Mouse (Mus musculus) kidney, postnatal 36 days (tissue): Measurements from ENCODE around the gene Iscu.

Source experiments
- DNase-seq, 2 experiments: peaks; one replicate each; pipeline ENCODE4 v3.0.0; 2021 to 2022; ENCODE audit warnings: mixed read lengths in 2 of 2

Gene Iscu

GRCm38 (mm10) chr5:113761585-113761984 lies 11.0 kb upstream of the Iscu start:
- no peak for DNase-seq

DNA sequence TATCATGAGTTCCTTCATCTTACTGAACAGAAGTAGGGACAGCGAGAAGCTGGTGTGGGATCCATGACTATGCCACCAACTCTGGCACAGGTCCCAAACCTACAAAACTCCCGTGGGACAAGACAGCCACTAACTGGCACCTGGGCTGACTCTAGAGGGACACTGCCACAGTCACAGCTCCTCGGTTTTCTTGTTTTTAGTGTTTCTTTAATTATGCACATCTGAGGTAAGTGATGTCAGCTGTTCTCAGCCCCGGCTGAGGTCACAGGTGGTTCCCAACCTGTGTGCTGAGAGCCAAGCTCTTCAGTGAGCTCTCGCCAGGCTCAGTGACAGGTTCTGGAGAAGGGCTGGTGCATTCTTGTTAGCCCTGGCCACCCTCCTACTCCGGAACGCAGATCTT lies 8.1 kb upstream of the Iscu start:
- no peak for DNase-seq

- no peak for DNase-seq
Measured at GRCm38 (mm10) chr5:113765641-113766526, 6.7 kb upstream of the Iscu start.

DNA sequence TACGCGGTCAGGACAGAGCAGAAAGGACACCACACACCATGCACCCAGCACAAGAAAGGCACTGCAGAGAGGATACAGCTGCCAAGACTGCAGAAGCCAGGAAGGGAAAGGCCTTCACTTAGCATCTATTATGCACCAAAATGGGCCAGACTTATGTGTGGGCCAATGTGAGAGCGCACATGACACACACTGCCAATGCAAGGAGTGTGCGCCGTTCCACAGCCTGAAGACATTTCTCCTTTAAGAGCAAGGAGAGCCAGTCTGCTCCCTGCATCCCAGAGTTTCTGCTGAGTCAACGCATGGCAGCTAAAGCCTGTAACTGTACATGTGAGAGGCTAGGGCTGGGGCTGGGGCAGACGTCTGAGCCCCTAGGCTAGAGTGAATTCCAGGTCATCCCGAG lies 3.7 kb upstream of the Iscu start:
- DNase-seq: no peak

DNA sequence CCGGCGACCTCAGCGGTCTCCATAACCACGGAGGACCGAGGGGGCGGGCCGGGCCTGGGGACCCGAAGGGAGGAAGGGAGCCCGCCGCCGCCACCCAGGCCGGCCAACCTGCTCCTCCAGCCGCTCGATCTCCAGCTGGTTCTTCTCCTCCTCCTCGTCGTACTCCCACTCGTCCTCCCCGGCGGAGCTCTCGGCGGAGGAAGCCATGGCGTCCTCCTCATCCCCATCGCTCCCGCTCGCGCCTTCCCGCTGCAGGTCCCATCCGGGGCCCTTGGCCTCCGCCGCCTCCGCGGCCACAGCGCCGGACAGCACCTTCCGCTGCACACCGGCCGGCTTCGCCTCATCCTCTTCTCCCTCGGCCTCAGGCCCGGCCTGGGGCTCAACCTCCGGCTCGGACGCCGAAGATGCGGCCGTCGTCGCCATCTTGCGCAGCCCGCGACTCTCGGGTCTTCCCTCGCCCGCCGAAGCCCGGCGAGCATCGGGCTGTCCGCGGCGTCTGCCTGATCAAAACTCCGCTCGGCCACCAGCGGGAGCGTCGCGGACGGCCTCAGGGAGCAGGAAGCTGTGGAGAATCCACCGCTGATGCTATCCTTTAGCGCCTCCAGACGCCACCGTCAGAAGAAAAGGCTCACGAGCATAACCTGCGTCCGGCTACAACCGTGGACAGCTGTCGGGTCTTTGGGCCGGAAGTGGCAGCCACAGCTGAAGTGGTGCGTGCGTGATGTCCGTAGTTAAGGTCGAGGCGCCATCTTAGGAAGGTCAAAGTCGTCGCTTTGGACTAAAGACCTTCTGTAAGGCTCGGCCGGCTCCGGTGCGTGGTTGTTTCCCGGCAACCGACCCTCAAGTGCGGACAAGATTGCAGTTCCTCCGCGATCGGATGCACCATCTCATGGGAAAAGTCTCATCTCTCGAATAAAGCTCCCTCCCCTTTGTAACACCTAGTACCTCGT lies 1.1 kb upstream of the Iscu start:
- DNase-seq: peak; percentile 90 to 93

GRCm38 (mm10) chr5:113772905-113773519 lies 464 bp downstream of the Iscu start:
- DNase-seq: no peak

DNA sequence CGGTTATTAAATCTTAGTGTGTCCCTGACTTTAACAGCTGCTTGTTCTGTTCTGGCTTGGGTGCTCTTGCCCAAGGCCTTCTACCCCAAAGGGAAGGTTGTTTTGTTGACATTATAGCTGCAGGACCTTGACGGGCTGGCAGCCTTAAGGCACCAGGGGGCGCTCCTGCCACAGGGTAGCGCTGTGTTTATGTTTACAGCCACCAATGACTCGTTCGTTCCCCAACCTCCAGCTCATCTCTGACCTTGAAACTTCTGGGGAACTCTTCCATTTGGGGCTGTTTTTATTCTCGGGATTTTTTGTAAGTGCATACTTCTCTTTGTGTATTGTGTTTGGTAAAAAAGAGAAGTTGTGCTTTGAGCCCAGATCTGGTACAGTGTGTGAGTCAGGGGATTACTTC lies 1.1 kb downstream of the Iscu start:
- peak; percentile 89 to 96 for DNase-seq

GRCm38 (mm10) chr5:113775585-113775984 lies 3.0 kb downstream of the Iscu start:
- DNase-seq: no peak

DNA sequence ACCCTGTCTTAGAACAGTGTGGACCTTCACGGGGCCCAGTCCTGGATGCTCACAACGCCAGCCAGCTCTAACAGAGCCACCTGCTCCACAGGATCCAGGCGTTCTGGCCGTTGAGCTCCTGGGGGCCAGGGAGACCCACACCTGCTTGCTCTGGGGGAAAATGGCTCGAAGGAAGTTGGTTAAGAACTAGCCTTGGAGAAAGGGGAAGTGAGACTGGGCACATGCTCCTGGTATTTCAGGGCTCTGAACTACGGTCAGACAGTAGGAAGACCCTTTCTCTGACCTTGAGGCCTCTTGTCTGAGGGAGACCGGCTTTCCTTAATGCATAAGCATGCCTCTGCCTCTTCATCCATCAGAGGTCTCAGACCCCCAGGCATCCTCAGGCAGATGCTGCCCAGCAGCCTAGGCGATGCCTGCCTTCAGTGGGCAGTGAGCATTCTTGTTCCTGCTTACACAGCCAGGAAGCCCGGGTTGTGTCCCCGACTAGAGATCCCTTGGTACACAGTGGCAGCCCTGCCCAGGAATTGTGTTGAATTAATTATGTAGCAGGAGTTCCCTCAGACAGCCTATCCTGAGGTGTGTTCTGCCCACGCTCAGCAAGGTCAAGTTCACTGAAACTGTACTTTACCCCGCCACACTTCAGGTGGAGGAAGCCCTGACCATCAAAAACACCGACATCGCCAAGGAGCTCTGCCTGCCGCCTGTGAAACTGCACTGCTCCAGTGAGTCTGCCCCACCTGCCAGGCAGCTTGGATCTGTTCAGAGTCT lies 3.8 kb downstream of the Iscu start:
- DNase-seq: peak; percentile 62 to 65

- DNase-seq: no peak
Measured at GRCm38 (mm10) chr5:113776896-113777226, 4.3 kb downstream of the Iscu start.

DNA sequence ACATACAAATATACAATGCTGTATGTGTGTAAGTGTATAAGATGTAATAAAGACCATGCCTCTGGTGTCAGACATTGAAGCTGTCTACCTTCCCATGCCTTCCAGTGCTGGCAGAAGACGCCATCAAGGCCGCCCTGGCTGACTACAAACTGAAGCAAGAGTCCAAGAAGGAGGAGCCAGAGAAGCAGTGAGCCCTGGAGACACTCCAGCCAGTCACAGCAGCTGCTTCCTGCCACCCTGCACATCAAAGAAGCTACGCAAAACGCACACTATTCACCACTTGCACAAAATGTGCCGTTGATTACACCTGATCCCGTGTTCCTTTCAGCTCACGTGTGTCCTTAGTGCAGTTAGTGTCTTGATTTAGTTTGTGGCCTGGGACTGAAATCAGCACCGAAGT lies 5.2 kb downstream of the Iscu start:
- peak; percentile 36 to 57 for DNase-seq

- no peak for DNase-seq
Measured at GRCm38 (mm10) chr5:113779569-113779968, 7.0 kb downstream of the Iscu start.

DNA sequence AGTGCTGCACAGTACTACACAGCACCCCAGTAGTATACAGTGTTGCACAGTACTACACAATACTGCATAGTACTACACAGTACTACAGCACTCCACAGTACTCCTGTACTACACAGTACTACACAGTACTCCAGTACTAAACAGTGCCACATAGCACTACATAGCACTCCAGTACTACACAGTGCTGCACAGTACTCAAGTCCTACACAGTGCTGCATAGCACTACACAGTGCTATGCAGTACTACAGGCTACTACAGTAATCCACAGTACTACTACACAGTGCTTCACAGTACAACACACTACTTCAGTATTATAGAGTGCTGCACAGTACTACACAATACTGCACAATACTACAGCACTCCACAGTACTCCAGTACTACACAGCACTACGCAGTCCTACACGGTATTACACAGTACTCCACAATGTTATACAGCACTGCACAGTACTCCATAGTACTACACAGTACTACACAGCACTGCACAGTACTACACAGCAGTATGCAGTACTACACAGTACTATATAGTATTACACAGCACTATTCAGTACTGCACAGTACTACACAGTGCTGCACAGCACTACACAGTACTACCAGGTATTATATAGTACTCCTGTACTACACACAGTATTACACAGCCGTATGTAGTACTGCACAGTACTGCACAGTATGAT lies 7.7 kb downstream of the Iscu start:
- no peak for DNase-seq

GRCm38 (mm10) chr5:113780763-113781162 lies 8.2 kb downstream of the Iscu start:
- DNase-seq: no peak

DNA sequence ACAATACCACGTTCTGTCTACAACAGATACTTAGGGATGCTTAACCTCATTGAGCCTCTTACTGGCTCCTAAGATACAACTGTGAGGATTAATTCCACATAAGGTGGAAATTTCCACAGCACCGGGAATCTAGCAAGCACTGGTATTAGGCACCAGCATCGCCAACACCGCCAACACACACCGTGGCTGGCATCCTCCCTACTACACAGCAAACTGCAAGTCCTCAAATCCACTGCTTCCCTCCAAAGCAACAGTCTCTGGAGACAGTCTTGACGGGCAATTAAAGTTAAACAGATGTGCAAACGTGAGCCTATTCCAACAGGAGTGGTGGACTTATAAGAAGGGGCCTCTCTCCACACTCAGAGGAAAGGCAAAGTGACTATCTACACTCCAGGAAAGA lies 8.7 kb downstream of the Iscu start:
- DNase-seq: no peak

DNA sequence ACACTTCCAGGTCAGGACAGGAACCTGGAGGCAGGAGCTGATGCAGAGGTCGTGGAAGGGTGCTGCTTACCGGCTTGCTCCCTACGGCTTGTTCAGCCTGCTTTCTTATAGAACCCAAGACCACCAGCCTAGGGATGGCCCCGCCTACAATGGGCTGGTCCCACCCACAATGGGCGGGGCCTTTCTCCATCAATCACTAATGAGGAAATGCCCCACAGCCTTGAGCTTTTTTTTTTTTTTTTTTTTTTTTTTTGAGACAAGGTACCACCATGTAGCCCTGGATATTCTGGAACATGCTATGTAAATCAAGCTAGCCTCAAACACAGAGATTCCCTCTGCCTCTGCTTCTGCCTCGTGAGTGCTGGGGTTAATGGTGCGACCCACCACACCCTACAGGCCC lies 9.3 kb downstream of the Iscu start:
- DNase-seq: no peak

DNA sequence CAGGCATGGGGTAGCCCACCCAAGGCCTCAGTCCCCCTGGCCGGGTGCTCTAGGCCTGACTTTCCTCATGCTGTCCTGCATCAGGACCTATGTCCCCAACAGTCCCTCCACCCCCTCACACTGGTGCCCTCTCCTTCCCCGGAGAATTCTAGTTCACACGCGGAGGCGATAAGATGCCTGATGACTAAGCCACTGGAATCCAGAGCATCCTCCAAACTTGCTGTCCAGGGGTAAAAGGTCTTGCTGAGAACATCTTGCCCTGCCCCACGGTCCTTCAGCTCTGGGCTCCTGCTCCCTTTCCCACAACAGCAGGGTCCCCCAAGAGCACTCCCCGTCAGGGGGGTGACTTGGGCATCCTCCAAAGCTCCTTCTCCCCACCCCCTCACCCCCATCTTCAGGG lies 10.1 kb downstream of the Iscu start:
- peak; percentile 39 to 50 for DNase-seq

DNA sequence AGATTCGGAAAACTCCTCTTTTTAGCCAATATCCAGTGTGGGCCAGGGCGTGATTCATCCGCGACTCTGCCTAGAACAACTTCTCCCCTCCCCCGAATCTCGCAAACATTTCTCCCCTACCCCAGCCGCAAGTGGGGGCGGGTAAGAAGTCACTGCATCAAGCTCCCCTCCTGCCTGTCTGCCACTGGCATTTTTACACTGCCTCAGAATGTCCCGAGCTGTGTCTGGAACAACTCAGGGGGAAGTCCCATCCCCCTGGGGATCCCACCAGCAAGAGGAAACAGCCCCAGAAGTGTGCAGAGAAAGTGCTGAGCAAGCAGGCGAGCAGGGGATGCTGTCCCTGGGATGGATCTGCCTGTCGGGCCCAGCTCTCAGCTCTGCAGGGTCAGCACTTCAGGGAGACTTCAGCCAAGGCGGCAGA lies 11.0 kb downstream of the Iscu start:
- peak; percentile 66 to 75 for DNase-seq

DNA sequence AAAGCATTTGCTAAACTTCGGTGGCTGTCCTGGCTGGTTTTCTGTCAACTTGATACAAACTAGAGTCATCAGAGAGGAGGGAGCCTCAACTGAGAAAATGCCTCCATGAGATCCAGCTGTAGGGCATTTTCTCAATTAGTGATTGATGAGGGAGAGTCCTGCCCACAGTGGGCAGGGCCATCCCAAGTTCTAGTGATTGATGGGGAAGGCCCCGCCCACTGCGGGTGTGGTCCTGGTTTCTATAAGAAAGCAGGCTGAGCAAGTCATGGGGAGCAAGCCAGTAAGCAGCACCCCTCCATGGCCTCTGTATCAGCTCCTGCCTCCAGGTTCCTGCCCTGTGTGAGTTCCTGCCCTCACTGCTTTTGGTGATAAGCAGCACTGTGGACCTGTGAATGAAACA lies 11.6 kb downstream of the Iscu start:
- peak in 1 of 2 experiments; percentile 49 for DNase-seq

DNA sequence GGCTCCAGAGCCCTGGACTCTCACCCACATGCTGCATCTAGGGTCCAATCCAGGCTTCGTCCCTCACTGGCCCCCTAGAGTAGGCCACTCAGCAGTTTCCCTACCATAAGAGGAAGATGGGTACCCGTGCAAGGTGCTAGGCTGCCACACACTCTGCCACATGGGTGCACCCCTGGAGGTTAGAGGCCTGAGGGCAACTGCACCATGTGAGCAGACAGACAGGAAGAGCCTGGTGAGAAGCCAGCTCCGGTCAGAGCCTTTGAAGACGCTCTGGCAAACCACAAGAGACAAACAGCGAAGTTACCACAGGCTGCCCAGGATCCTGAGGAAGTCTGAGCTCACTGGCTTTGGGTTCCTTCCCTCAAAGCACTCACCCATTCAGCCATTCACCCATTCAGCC lies 14.4 kb downstream of the Iscu start:
- no peak for DNase-seq

GRCm38 (mm10) chr5:113788645-113789044 lies 16.1 kb downstream of the Iscu start:
- no peak for DNase-seq
